Mouse (Mus musculus) 3T3-L1 (cell line): ENCODE measurements around the gene Stxbp2.

Experiments used
- DNase-seq: peaks from one replicate; pipeline ENCODE4 v3.0.0-alpha.2; 2015; ENCODE audit warnings: low read depth, low spot score

Gene Stxbp2

GRCm38 (mm10) chr8:3679656-3680055 lies 48.9 kb downstream of the Stxbp2 start:
- no peak for DNase-seq

- no peak for DNase-seq
Observed at GRCm38 (mm10) chr8:3682435-3682834, 51.7 kb downstream of the Stxbp2 start.

- no peak for DNase-seq
Observed at GRCm38 (mm10) chr8:3683408-3684176, 52.8 kb downstream of the Stxbp2 start.

- DNase-seq: no peak
Observed at GRCm38 (mm10) chr8:3684530-3684929, 53.8 kb downstream of the Stxbp2 start.

- DNase-seq: no peak
Observed at GRCm38 (mm10) chr8:3685422-3685821, 54.7 kb downstream of the Stxbp2 start.

GRCm38 (mm10) chr8:3687537-3687936 lies 56.8 kb downstream of the Stxbp2 start:
- DNase-seq: no peak

GRCm38 (mm10) chr8:3690774-3691173 lies 60.0 kb downstream of the Stxbp2 start:
- peak; percentile 32 for DNase-seq
